Mouse (Mus musculus): ENCODE data around the gene Wbp1l. TPM values are rescaled to one million over a fixed set of nuclear protein-coding genes. Genes with fewer than 3 reads are reported as not detected.

Wbp1l gene
- polyA plus RNA-seq (2012; rRNA removed), result 45.0 and 50.1 TPM in 2 replicates

GRCm38 (mm10) chr19:46598720-46599252 lies at the start of gene Wbp1l:
Wbp1l (plus strand) TSS chr19:46599084.

DNA sequence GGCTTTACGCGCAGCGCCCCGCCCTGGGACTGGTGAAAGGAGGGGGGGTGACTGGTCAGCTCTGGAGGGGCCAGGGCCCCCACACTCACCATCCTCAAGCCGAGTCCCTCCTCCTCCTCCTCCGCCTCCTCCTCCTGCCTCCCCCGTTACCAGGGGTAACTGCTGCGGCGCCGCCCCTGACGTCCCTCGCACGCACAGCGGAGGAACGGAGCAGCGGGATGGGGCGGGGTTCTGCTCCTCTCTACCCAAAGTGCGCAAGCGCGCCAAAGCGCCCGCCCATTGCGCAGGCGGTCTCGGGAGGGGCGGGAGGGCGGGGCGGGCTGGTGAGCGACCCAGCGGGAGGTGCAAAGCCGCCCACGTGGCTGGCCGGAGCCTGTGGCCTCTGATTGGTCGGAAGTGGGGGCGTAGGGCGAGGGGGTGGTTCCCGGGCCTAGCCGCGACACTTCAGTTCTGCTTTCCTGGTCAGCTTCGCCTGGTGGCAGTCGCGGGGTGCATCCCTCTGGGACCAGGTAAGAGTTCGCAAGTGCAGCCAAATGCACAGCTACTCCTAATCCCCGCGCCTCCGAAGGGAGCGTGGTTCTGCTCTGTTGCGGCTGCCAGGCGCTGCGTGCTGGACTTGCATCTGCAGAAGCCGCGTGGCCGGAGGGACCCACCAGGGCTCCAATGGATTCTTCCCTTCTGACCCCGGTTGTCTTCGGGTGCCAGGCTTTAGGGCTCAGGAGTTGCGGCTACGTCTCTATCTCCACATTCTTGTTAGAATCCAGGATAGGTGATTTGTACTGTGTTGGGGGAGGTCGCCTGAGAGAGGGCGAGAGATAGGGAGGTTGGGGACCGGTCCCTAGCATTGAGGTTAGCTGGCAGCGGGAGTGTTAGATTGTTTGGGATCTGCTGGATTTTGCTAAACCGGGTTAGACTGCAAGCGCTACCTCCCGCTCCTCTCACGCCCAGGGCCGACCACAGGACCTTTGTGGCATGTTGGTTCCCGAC lies 25.6 kb upstream of the Wbp1l start, which contains the start of the genes Arl3 and Sfxn2:
Arl3 (minus strand) TSS at position 248 of the 987 bp plus-strand sequence.
Sfxn2 (plus strand) TSS at position 415 of the 987 bp plus-strand sequence.

DNA sequence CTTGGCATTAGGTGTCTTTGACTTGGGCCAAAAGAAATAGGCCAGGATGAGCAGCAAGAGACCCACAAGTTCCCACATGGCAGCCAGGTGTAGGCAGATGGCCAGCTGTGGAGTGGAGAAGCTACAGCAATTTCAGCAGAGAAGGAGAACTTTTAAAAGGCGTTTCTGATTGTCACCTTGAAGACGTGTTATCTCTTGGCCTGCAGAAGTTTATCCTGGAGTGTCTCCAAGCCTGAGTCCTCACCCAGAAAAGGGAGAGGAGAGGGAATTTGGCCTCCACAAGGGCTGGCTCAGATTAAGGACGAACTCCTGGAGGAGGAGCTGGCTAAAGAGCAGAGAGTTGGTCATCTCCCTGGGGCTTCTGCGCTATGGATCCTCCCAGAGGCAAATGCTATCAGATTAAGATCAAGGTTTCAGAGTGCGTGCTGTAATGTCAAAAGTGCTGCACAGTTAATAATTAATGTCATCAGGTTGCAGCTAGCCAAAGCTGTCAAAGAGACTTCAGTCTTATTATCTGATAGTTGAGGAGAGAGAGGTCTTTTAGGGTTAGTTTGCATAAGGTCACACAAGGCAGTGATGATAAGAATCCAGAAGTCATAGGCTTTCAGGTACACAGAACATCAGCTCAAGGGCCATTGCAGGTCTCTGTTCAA lies 74.0 kb downstream of the Wbp1l start, which contains the start of gene Cyp17a1:
Cyp17a1 (minus strand) TSS at position 407 of the 653 bp plus-strand sequence.

GRCm38 (mm10) chr19:46689460-46690372 lies 90.8 kb downstream of the Wbp1l start, which contains the start of gene Borcs7:
Borcs7 (plus strand) TSS chr19:46689906.

Other genes starting within 250 kb of the Wbp1l start
- 20.5 and 25.8 TPM in 2 replicates for gene 2310034G01Rik, start 248.8 kb upstream of the Wbp1l start, polyA plus RNA-seq (2012; rRNA removed)
- gene Actr1a, start 203.3 kb upstream of the Wbp1l start, polyA plus RNA-seq (2012; rRNA removed), result 76.8 and 91.6 TPM in 2 replicates
- gene Sufu, start 202.2 kb upstream of the Wbp1l start, polyA plus RNA-seq (2012; rRNA removed), result 10.0 and 10.6 TPM in 2 replicates
- gene Trim8, start 97.4 kb upstream of the Wbp1l start, polyA plus RNA-seq (2012; rRNA removed), result 50.9 and 54.0 TPM in 2 replicates
- gene Arl3, start 25.9 kb upstream of the Wbp1l start, polyA plus RNA-seq (2012; rRNA removed), result 6.5 and 7.5 TPM in 2 replicates
- 2.0 and 3.0 TPM in 2 replicates for gene Sfxn2, start 25.7 kb upstream of the Wbp1l start, polyA plus RNA-seq (2012; rRNA removed)
- gene Cyp17a1, start 74.1 kb downstream of the Wbp1l start, polyA plus RNA-seq (2012; rRNA removed), result not detected in 2 replicates
- gene Borcs7, start 90.8 kb downstream of the Wbp1l start, polyA plus RNA-seq (2012; rRNA removed), result 2.1 and 2.2 TPM in 2 replicates
- gene As3mt, start 108.4 kb downstream of the Wbp1l start, polyA plus RNA-seq (2012; rRNA removed), result 9.5 and 11.1 TPM in 2 replicates
- gene Cnnm2, start 162.5 kb downstream of the Wbp1l start, polyA plus RNA-seq (2012; rRNA removed), result 7.2 and 11.4 TPM in 2 replicates